Mouse (Mus musculus) cerebellum, postnatal 14 days (tissue): ENCODE results near the gene Ubash3a.
A peak's percentile ranks its signal among the peaks of the same experiment; 100 is the strongest.

ENCODE experiments used
- DNase-seq, 2 experiments: peaks; one replicate each; pipeline ENCODE4 v3.0.0; 2021; ENCODE audit warnings: mixed read lengths in 2 of 2

Ubash3a gene

GRCm38 (mm10) chr17:31216068-31216955 is 8.6 kb downstream of the Ubash3a start:
- DNase-seq: peak; percentile 62 to 78

GRCm38 (mm10) chr17:31222810-31223310 is 15.2 kb downstream of the Ubash3a start:
- no peak for DNase-seq

- no peak for DNase-seq
Measured at GRCm38 (mm10) chr17:31223835-31224234, 16.2 kb downstream of the Ubash3a start.

GRCm38 (mm10) chr17:31224591-31224990 is 16.9 kb downstream of the Ubash3a start:
- DNase-seq: no peak

GRCm38 (mm10) chr17:31226368-31226767 is 18.7 kb downstream of the Ubash3a start:
- no peak for DNase-seq

- DNase-seq: no peak
Measured at GRCm38 (mm10) chr17:31226931-31227330, 19.3 kb downstream of the Ubash3a start.

GRCm38 (mm10) chr17:31231780-31232179 is 24.1 kb downstream of the Ubash3a start:
- no peak for DNase-seq

- DNase-seq: no peak
Measured at GRCm38 (mm10) chr17:31232251-31233010, 24.8 kb downstream of the Ubash3a start.

- DNase-seq: no peak
Measured at GRCm38 (mm10) chr17:31235915-31236314, 28.2 kb downstream of the Ubash3a start.

- DNase-seq: no peak
Measured at GRCm38 (mm10) chr17:31238234-31239020, 30.8 kb downstream of the Ubash3a start.

GRCm38 (mm10) chr17:31241156-31241555 is 33.5 kb downstream of the Ubash3a start:
- DNase-seq: no peak

- DNase-seq: peak in 1 of 2 experiments; percentile 63
Measured at GRCm38 (mm10) chr17:31242764-31243163, 35.1 kb downstream of the Ubash3a start.

- no peak for DNase-seq
Measured at GRCm38 (mm10) chr17:31245321-31245720, 37.6 kb downstream of the Ubash3a start.

- no peak for DNase-seq
Measured at GRCm38 (mm10) chr17:31247144-31247543, 39.5 kb downstream of the Ubash3a start.

GRCm38 (mm10) chr17:31253951-31254350 is 46.3 kb downstream of the Ubash3a start:
- no peak for DNase-seq

GRCm38 (mm10) chr17:31254463-31254931 is 46.8 kb downstream of the Ubash3a start:
- DNase-seq: peak; percentile 95 to 97

GRCm38 (mm10) chr17:31257149-31257548 is 49.5 kb downstream of the Ubash3a start:
- DNase-seq: no peak

- DNase-seq: no peak
Measured at GRCm38 (mm10) chr17:31257898-31258297, 50.2 kb downstream of the Ubash3a start.

- DNase-seq: no peak
Measured at GRCm38 (mm10) chr17:31258310-31258865, 50.7 kb downstream of the Ubash3a start.

- DNase-seq: no peak
Measured at GRCm38 (mm10) chr17:31259145-31259544, 51.5 kb downstream of the Ubash3a start.

- DNase-seq: no peak
Measured at GRCm38 (mm10) chr17:31259825-31260224, 52.2 kb downstream of the Ubash3a start.

GRCm38 (mm10) chr17:31260430-31260829 is 52.8 kb downstream of the Ubash3a start:
- peak; percentile 77 to 81 for DNase-seq
